In the genomic region with DNA sequence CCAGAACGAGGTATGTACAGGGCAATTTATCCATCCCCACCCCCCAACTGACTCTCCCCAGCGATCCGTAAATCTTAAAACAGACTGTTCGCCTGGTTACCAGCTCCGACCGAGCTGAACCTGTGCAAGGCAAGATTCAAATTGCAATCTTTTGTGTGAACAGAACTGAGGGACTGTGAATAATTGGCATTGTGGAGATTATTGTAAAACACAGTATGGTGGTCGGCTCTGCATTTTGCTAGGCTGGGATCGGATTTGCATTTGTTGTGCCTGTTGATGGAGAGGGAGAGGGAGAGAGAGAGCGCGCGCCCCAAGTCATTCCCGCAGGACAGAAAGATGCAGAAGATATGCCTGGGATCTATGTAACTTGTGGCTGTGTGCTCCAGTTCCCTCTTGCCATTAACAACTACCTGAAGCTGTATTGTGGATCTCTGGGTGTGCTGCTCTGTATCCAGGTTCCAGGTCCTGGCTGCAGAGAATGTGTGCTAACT, we compare ENCODE assay signal across 9 mouse cellular contexts.
A peak's percentile ranks its signal among the peaks of the same experiment; 100 is the strongest.
DNase-seq lines count a peak whose midpoint lies in the region; ATAC-seq lines count a peak whose summit lies in the region.
"Had no signal": no experiment of that assay in that cellular context is flagged by ENCODE, and none has a peak within 500 bp of the region (broad histone marks: within the 10 kb centered on the region; RNA-seq: fewer than 3 reads in every experiment).

No protein-coding gene starts in this region.

- H3K4me1 ChIP-seq in forebrain, embryonic 14.5 days (ENCODE audit: control insufficient read depth, insufficient read depth, low read length), result peaks cover 5% of the 10 kb centered on the region; the same call in 1 of the 2 replicates
- peaks cover 11% of the 10 kb centered on the region for H3K4me1 ChIP-seq in midbrain, embryonic 11.5 days (ENCODE audit: control insufficient read depth, insufficient read depth, low read length)

- peak; percentile 36 for DNase-seq in cerebellum, adult 11 months
- peak; percentile 67 for DNase-seq in cerebellum, adult 9-10 months
- peak; percentile 47 for DNase-seq in forebrain, embryonic 14.5 days (ENCODE audit: low spot score)
- DNase-seq in midbrain, embryonic 11.5 days (ENCODE audit: low spot score, missing footprints), result peak; percentile 89
- no peak for DNase-seq in spleen, adult 12 weeks (ENCODE audit: low spot score)
- DNase-seq in B cell, adult 2 months, result no peak
- no peak for DNase-seq in adrenal gland, postnatal 25 days
- no peak for DNase-seq in spleen, postnatal 36 days (ENCODE audit: low spot score in 2 of 2)

- no peak overlapping the region for H3K27ac ChIP-seq in forebrain, embryonic 14.5 days (ENCODE audit: low read depth, low read length)
- H3K27ac ChIP-seq in midbrain, embryonic 11.5 days (ENCODE audit: low read depth, low read length), result no peak overlapping the region

- peak overlapping the region; percentile 51 for H3K4me2 ChIP-seq in forebrain, embryonic 14.5 days (ENCODE audit: low read length)
- H3K4me2 ChIP-seq in midbrain, embryonic 11.5 days, result peak overlapping the region; percentile 48

- peak; percentile 60; the same call in 1 of the 2 replicates for ATAC-seq in forebrain, embryonic 14.5 days
- ATAC-seq in midbrain, embryonic 11.5 days (ENCODE audit: low FRiP score), result peak; percentile 88

- no peaks in the 10 kb centered on the region for H3K9me3 ChIP-seq in forebrain, embryonic 14.5 days (replicated peaks; ENCODE audit: control insufficient read depth, low read length)
- H3K9me3 ChIP-seq in midbrain, embryonic 11.5 days (ENCODE audit: control insufficient read depth, low read length), result no peaks in the 10 kb centered on the region

- 3% methylated on average over 12 of the region's 12 CpGs for WGBS in forebrain, embryonic 14.5 days
- WGBS in midbrain, embryonic 11.5 days, result 10% methylated on average over 12 of the region's 12 CpGs

- no peaks in the 10 kb centered on the region for H3K36me3 ChIP-seq in forebrain, embryonic 14.5 days (ENCODE audit: control insufficient read depth, insufficient read depth, low read length)
- no peaks in the 10 kb centered on the region for H3K36me3 ChIP-seq in midbrain, embryonic 11.5 days (ENCODE audit: control insufficient read depth, insufficient read depth, low read length)

- peak overlapping the region; percentile 66 for H3K9ac ChIP-seq in forebrain, embryonic 14.5 days (ENCODE audit: low read length)
- H3K9ac ChIP-seq in midbrain, embryonic 11.5 days (ENCODE audit: low read length), result peak overlapping the region; percentile 3; the same call in 1 of the 2 replicates

- H3K4me3 ChIP-seq in forebrain, embryonic 14.5 days (ENCODE audit: low read depth, low read length), result peak overlapping the region; percentile 39
- peak overlapping the region; percentile 20 for H3K4me3 ChIP-seq in midbrain, embryonic 11.5 days (ENCODE audit: low read depth, low read length)
- H3K4me3 ChIP-seq: myocyte had no signal

- H3K27me3 ChIP-seq in forebrain, embryonic 14.5 days (replicated peaks; ENCODE audit: control insufficient read depth, insufficient read depth, low read length), result no peaks in the 10 kb centered on the region
- no peaks in the 10 kb centered on the region for H3K27me3 ChIP-seq in midbrain, embryonic 11.5 days (ENCODE audit: control insufficient read depth, insufficient read depth, low read length)

Comparison
In these comparisons a context has a peak if more than half of its experiments do, and no peak if none do; other contexts are left out.
1. DNase-seq: peak in cerebellum, adult 11 months (single experiment), cerebellum, adult 9-10 months (single experiment), forebrain, embryonic 14.5 days (single experiment) and midbrain, embryonic 11.5 days (single experiment); none in spleen, adult 12 weeks (single experiment), B cell, adult 2 months (0 of 2), adrenal gland, postnatal 25 days (single experiment) and spleen, postnatal 36 days (0 of 2).